Mouse (Mus musculus) urinary bladder, postnatal 25 days (tissue): Measurements from ENCODE around the gene Zfp638.
"Not testable (repeated sequence)": the region's sequence is repeated elsewhere in the genome, so short reads cannot be mapped to it uniquely, and the experiment has no call there.

ENCODE experiments used
- DNase-seq: peaks from one replicate; pipeline ENCODE4 v3.0.0; 2022; ENCODE audit warnings: low spot score

Gene Zfp638

GRCm38 (mm10) chr6:84009915-84010302, 143.0 kb downstream of the Zfp638 start:
- no peak for DNase-seq

GRCm38 (mm10) chr6:84010303-84011225, 143.7 kb downstream of the Zfp638 start:
- DNase-seq = peak; percentile 17

GRCm38 (mm10) chr6:84014961-84015683, 148.2 kb downstream of the Zfp638 start:
- not testable (repeated sequence) for DNase-seq

GRCm38 (mm10) chr6:84016851-84017250, 149.9 kb downstream of the Zfp638 start:
- DNase-seq = no peak

- no peak for DNase-seq
These were observed 150.5 kb downstream of the Zfp638 start for GRCm38 (mm10) chr6:84017392-84017791.

- DNase-seq = peak; percentile 20
These were observed 152.1 kb downstream of the Zfp638 start for GRCm38 (mm10) chr6:84018906-84019550.

GRCm38 (mm10) chr6:84020002-84020401, 153.1 kb downstream of the Zfp638 start:
- DNase-seq = no peak

- DNase-seq = no peak
These were observed 155.1 kb downstream of the Zfp638 start for GRCm38 (mm10) chr6:84021990-84022389.

GRCm38 (mm10) chr6:84025636-84026035, 158.7 kb downstream of the Zfp638 start:
- no peak for DNase-seq

GRCm38 (mm10) chr6:84028791-84029190, 161.9 kb downstream of the Zfp638 start:
- DNase-seq = no peak

GRCm38 (mm10) chr6:84029775-84030174, 162.9 kb downstream of the Zfp638 start:
- DNase-seq = no peak

GRCm38 (mm10) chr6:84032516-84032915, 165.6 kb downstream of the Zfp638 start:
- not testable (repeated sequence) for DNase-seq
